Mouse (Mus musculus) gastrocnemius, postnatal 10 days (tissue): ENCODE results near the gene Gm3248. TPM values are rescaled to one million over a fixed set of nuclear protein-coding genes. Genes with fewer than 3 reads are reported as not detected.
"Not testable (repeated sequence)": the region's sequence is repeated elsewhere in the genome, so short reads cannot be mapped to it uniquely, and the experiment has no call there.

Source experiments
- DNase-seq: peaks from one replicate; pipeline ENCODE4 v3.0.0; 2021; ENCODE audit warnings: mixed read lengths
- long read RNA-seq, 2 experiments: library from polyadenylated mRNA; stranded (forward); transcript quantifications; one replicate each; pipeline ENCODE4 v2.0.0; 2021
- total RNA-seq, 2 experiments: library from RNA; stranded (reverse); gene quantifications; 2 replicates each; pipeline ENCODE4 v1.2.3; 2021

Gm3248 gene
- under 1 TPM; 0.82 to 0.88 TPM for total RNA-seq
- long read RNA-seq, experiment 1 = 0 reads
- long read RNA-seq, experiment 2 = 0 reads

- DNase-seq = peak; percentile 12
Measured at GRCm38 (mm10) chr14:5961635-5962034, at the start of gene Gm3248. TSS of gene Gm3248 (minus strand) at chr14:5961745.

- DNase-seq = peak; percentile 8
Measured at GRCm38 (mm10) chr14:5987136-5987535, 25.6 kb upstream of the Gm3248 start.

GRCm38 (mm10) chr14:5979037-5979436 lies 17.5 kb upstream of the Gm3248 start, which contains the start of gene Gm3453:
TSS of gene Gm3453 (minus strand) at chr14:5979137.
- DNase-seq = not testable (repeated sequence)

GRCm38 (mm10) chr14:5962441-5962840 lies 896 bp upstream of the Gm3248 start:
- DNase-seq = not testable (repeated sequence)

- peak; percentile 8 for DNase-seq
Measured at GRCm38 (mm10) chr14:5961102-5961501, 443 bp downstream of the Gm3248 start.

- DNase-seq = not testable (repeated sequence)
Measured at GRCm38 (mm10) chr14:5960479-5960878, 1.1 kb downstream of the Gm3248 start.

- DNase-seq = not testable (repeated sequence)
Measured at GRCm38 (mm10) chr14:5923276-5923675, 38.3 kb downstream of the Gm3248 start.

- DNase-seq = not testable (repeated sequence)
Measured at GRCm38 (mm10) chr14:5918330-5918942, 43.1 kb downstream of the Gm3248 start.

- DNase-seq = not testable (repeated sequence)
Measured at GRCm38 (mm10) chr14:5913701-5914100, 47.8 kb downstream of the Gm3248 start.

Other genes with a start within 250 kb of the Gm3248 start
- gene Gm3373, start 220.2 kb downstream of the Gm3248 start, total RNA-seq = 1 to 10 TPM in 1 of 2 experiments, under 1 TPM in 1; 0.35 to 1.4 TPM
- 1 to 10 TPM; 1.9 to 2.6 TPM for gene Gm3383, start 153.8 kb downstream of the Gm3248 start, total RNA-seq
- gene Gm3424, start 131.4 kb downstream of the Gm3248 start, total RNA-seq = not detected
- gene Gm8237, start 81.4 kb downstream of the Gm3248 start, total RNA-seq = 1 to 10 TPM; 1.0 to 1.5 TPM
- gene Gm3453, start 17.4 kb upstream of the Gm3248 start, total RNA-seq = not detected
- not detected for gene Gm6337, start 96.5 kb upstream of the Gm3248 start, total RNA-seq
- not detected for gene Gm8206, start 132.2 kb upstream of the Gm3248 start, total RNA-seq
- under 1 TPM; 0.16 to 0.79 TPM for gene Gm3468, start 146.9 kb upstream of the Gm3248 start, total RNA-seq
- not detected for gene Gm3476, start 164.1 kb upstream of the Gm3248 start, total RNA-seq